Mouse (Mus musculus) liver, postnatal 0 days (tissue): Measurements from ENCODE around the gene Majin.

Source experiments
- CTCF ChIP-seq: sonication (generic); IDR thresholded peaks from 2 replicates; pipeline ENCODE4 v1.5.1; 2016; ENCODE audit warnings: antibody characterized with exemption, low read depth
- EP300 ChIP-seq: IDR thresholded peaks from 2 replicates; pipeline ENCODE4 v1.6.1; 2016; ENCODE audit warnings: antibody characterized with exemption, low read depth, mild to moderate bottlenecking

DNA sequence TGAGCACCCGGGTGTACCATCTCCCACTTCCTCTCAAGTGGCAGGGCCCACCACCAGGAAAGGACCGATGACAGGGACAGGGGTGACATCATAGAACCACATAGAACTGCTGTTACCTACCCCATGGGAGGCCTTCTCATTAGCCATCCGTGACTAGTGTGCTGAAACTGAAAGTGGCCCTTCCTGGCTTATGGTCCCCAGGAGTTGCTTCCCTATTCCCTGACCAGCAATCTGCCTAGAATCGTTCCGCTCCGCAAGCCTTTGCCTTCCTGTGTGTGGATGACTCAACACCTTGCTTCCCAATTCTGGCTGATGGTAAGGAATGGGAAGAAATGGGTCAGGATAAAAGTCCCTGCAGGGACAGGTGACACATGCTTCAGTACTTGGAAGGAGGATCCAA, 27.0 kb upstream of the Majin start:
- no peak for TF ChIP-seq CTCF
- TF ChIP-seq EP300 = no peak
